ENCODE assay signal across 17 mouse cellular contexts in the genomic region with DNA sequence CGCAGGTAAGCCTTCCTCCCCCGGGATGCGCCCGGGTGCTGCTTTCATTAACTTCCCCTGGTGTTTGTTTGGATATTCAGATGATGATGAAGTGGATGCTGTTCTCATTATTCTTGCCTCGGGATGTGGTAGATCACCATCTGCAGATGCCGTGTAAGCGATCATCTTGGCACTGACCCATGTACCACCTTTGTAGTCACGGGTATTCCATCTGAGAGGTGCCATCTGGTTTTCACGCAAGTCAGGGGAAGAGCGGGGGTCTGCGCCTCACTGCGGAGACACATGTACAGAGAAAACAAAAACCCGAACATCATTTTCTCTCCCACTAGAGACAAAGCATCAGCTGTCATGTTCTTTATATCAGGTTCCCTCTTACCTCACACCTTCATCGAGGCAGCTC.
DNase-seq lines count a peak whose midpoint lies in the region; ATAC-seq and TF ChIP-seq lines count a peak whose summit lies in the region.
"Had no signal": no experiment of that assay in that cellular context is flagged by ENCODE, and none has a peak within 500 bp of the region (broad histone marks: within the 10 kb centered on the region; RNA-seq: fewer than 3 reads in every experiment).

No protein-coding gene starts in this region.

- H3K36me3 ChIP-seq in hindbrain, embryonic 13.5 days: no peaks in the 10 kb centered on the region
- H3K36me3 ChIP-seq in hindbrain, embryonic 10.5 days: no peaks in the 10 kb centered on the region
- H3K36me3 ChIP-seq in hindbrain, embryonic 14.5 days (replicated peaks; ENCODE audit: control insufficient read depth, insufficient read depth): no peaks in the 10 kb centered on the region
- H3K36me3 ChIP-seq: embryonic facial prominence, embryonic 10.5 days; limb, embryonic 15.5 days; midbrain, embryonic 12.5 days had no signal

- no peak for TF ChIP-seq POLR2A in cerebellum, adult 2 months (IDR thresholded peaks at IDR 0.05; ENCODE audit: borderline replicate concordance, insufficient read depth, low read length)

- H3K4me2 ChIP-seq in hindbrain, embryonic 13.5 days: peak overlapping the region; percentile 26
- H3K4me2 ChIP-seq in hindbrain, embryonic 14.5 days (replicated peaks): peak overlapping the region; percentile 40
- H3K4me2 ChIP-seq: limb, embryonic 15.5 days; midbrain, embryonic 12.5 days had no signal

- H3K9me3 ChIP-seq in hindbrain, embryonic 13.5 days: no peaks in the 10 kb centered on the region
- H3K9me3 ChIP-seq in hindbrain, embryonic 10.5 days: no peaks in the 10 kb centered on the region
- no peaks in the 10 kb centered on the region for H3K9me3 ChIP-seq in hindbrain, embryonic 14.5 days (ENCODE audit: control insufficient read depth, low read length)
- H3K9me3 ChIP-seq: embryonic facial prominence, embryonic 10.5 days; limb, embryonic 15.5 days; midbrain, embryonic 12.5 days had no signal

- TF ChIP-seq CTCF in cerebellum, adult 2 months (IDR thresholded peaks at IDR 0.05; ENCODE audit: borderline replicate concordance, insufficient read depth, low read depth, low read length): no peak

- no peak overlapping the region for H3K4me3 ChIP-seq in hindbrain, embryonic 13.5 days
- no peak overlapping the region for H3K4me3 ChIP-seq in hindbrain, embryonic 10.5 days
- no peak overlapping the region for H3K4me3 ChIP-seq in cerebellum, adult 2 months (replicated peaks; ENCODE audit: insufficient read depth, low read depth, low read length)
- H3K4me3 ChIP-seq in hindbrain, embryonic 14.5 days (replicated peaks; ENCODE audit: low read length): no peak overlapping the region
- H3K4me3 ChIP-seq: embryonic facial prominence, embryonic 10.5 days; layer of hippocampus, adult 2 months; limb, embryonic 15.5 days; midbrain, embryonic 12.5 days had no signal

- peaks cover 16% of the 10 kb centered on the region for H3K4me1 ChIP-seq in hindbrain, embryonic 13.5 days (replicated peaks)
- H3K4me1 ChIP-seq in hindbrain, embryonic 10.5 days (replicated peaks): 0 out of 2 replicates have a peak, but pooled peaks cover 3% of the 10 kb centered on the region
- no peaks in the 10 kb centered on the region for H3K4me1 ChIP-seq in cerebellum, adult 2 months (ENCODE audit: control insufficient read depth, insufficient read depth, low read length)
- peaks cover 8% of the 10 kb centered on the region for H3K4me1 ChIP-seq in hindbrain, embryonic 14.5 days (replicated peaks; ENCODE audit: control insufficient read depth, insufficient read depth, low read length)
- H3K4me1 ChIP-seq: embryonic facial prominence, embryonic 10.5 days; limb, embryonic 15.5 days; midbrain, embryonic 12.5 days had no signal

- peak; percentile 74 for ATAC-seq in hindbrain, embryonic 13.5 days (ENCODE audit: low FRiP score)
- ATAC-seq in hindbrain, embryonic 14.5 days (ENCODE audit: low FRiP score): peak; percentile 72; the same call in 1 of the 2 replicates
- ATAC-seq in monocyte, adult 5-6 weeks (replicated peaks; ENCODE audit: insufficient number of reproducible peaks, low FRiP score, low TSS enrichment, poor library complexity, severe bottlenecking): no peak
- ATAC-seq: intestine, postnatal 0 days had no signal

- DNase-seq in hindbrain, embryonic 10.5 days (ENCODE audit: low spot score): no peak
- DNase-seq in brain, adult 2 months (ENCODE audit: low read depth, low spot score): peak; percentile 42
- DNase-seq in cerebellum, adult 2 months: peak; percentile 29 to 33
- no peak for DNase-seq in hindbrain, embryonic 14.5 days (ENCODE audit: low spot score)
- DNase-seq in right cerebral cortex, postnatal 14 days: no peak
- DNase-seq in adrenal gland, postnatal 36 days: no peak
- DNase-seq: adrenal gland, adult 2 months; gastrocnemius, postnatal 10 days; lung, adult 2 months; right cerebral cortex, adult 18-20 months had no signal

- no peak overlapping the region for H3K27ac ChIP-seq in hindbrain, embryonic 13.5 days
- H3K27ac ChIP-seq in hindbrain, embryonic 10.5 days: no peak overlapping the region
- no peak overlapping the region for H3K27ac ChIP-seq in cerebellum, adult 2 months (ENCODE audit: insufficient read depth, low read length)
- no peak overlapping the region for H3K27ac ChIP-seq in hindbrain, embryonic 14.5 days
- H3K27ac ChIP-seq: embryonic facial prominence, embryonic 10.5 days; layer of hippocampus, adult 2 months; limb, embryonic 15.5 days; midbrain, embryonic 12.5 days had no signal

- 0 out of 2 replicates have a peak overlapping the region, but pooled peaks have one; percentile 20 for H3K9ac ChIP-seq in hindbrain, embryonic 13.5 days
- no peak overlapping the region for H3K9ac ChIP-seq in hindbrain, embryonic 14.5 days
- H3K9ac ChIP-seq: limb, embryonic 15.5 days; midbrain, embryonic 12.5 days had no signal

- WGBS in hindbrain, embryonic 13.5 days: 41% methylated on average over 14 of the region's 14 CpGs
- 83% methylated on average over 14 of the region's 14 CpGs for WGBS in hindbrain, embryonic 10.5 days
- 36% methylated on average over 14 of the region's 14 CpGs for WGBS in cerebellum, adult 2 months
- WGBS in hindbrain, embryonic 14.5 days: 48% methylated on average over 14 of the region's 14 CpGs

- H3K27me3 ChIP-seq in hindbrain, embryonic 13.5 days: no peaks in the 10 kb centered on the region
- no peaks in the 10 kb centered on the region for H3K27me3 ChIP-seq in hindbrain, embryonic 10.5 days (ENCODE audit: insufficient read depth, poor library complexity, severe bottlenecking)
- no peaks in the 10 kb centered on the region for H3K27me3 ChIP-seq in cerebellum, adult 2 months (ENCODE audit: control insufficient read depth, insufficient read depth, low read length)
- no peaks in the 10 kb centered on the region for H3K27me3 ChIP-seq in hindbrain, embryonic 14.5 days (ENCODE audit: control insufficient read depth, insufficient read depth, low read length)
- H3K27me3 ChIP-seq: limb, embryonic 15.5 days; midbrain, embryonic 12.5 days had no signal

Comparison
In these comparisons a context has a peak if more than half of its experiments do, and no peak if none do; other contexts are left out.
1. DNase-seq: peak in brain, adult 2 months (single experiment) and cerebellum, adult 2 months (2 of 2); none in hindbrain, embryonic 10.5 days (single experiment), hindbrain, embryonic 14.5 days (single experiment), right cerebral cortex, postnatal 14 days (single experiment) and adrenal gland, postnatal 36 days (0 of 2).